Mouse (Mus musculus) kidney, adult 9 months (tissue): ENCODE measurements at regions not wholly inside any gene's neighbourhood (a gene's known extent, or its start where the extent isn't known, plus 50 kb on each side); places are given as distances from the start of the nearest gene placed in this dataset.
"Not testable (repeated sequence)": the region's sequence is repeated elsewhere in the genome, so short reads cannot be mapped to it uniquely, and the experiment has no call there.

Experiments
- DNase-seq: peaks from one replicate; pipeline ENCODE4 v3.0.0; 2022

GRCm38 (mm10) chr9:82484341-82484740, 345.0 kb upstream of the Irak1bp1 start:
- DNase-seq, result no peak

GRCm38 (mm10) chr9:82493440-82493839, 335.9 kb upstream of the Irak1bp1 start:
- DNase-seq, result no peak

- no peak for DNase-seq
Observed at GRCm38 (mm10) chr9:82510014-82510413, 319.3 kb upstream of the Irak1bp1 start.

DNA sequence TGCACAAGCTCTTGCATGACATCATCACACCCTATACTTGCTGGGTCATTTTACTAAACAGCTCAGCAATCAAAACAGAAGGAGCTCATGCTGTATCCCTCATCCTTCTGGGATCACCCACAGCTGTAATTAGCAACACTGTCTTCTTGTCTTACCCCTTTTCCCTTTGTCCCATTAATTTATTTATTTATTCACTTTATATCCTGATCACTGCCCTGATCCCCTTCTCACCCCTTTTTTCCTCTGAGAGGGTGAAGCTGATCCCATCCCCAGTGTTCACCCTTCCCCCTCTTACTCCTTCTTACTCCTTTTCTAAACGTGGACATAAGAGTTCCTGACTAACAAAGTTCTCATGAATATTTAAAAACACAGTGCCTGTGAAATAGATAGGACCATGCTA, 310.3 kb upstream of the Irak1bp1 start:
- no peak for DNase-seq

DNA sequence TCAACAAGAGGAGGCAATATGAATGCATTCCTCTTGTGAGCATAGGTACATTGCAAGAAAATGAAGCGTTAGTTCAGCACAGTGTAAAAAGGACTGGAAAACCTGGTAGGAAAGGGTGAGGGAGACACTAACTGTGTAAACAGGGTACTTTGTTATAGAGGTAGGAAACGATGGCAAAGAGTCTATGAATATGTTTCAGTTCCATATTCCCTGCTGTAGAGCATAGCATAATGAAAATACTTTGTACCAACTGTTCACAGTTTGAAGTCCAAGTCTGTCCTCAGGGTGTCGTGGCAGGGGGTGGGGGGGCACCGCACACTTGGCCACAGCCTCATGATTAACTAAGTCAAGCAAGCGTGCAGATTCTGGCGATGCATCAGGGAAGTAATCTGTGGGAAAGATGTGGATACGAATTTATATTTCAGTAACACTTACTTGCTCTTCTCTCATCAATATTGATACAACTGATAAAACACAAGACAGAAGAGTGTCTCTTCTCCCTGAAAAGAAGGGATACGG, 301.4 kb upstream of the Irak1bp1 start:
- DNase-seq, result no peak

GRCm38 (mm10) chr9:82552726-82553125, 276.6 kb upstream of the Irak1bp1 start:
- no peak for DNase-seq

DNA sequence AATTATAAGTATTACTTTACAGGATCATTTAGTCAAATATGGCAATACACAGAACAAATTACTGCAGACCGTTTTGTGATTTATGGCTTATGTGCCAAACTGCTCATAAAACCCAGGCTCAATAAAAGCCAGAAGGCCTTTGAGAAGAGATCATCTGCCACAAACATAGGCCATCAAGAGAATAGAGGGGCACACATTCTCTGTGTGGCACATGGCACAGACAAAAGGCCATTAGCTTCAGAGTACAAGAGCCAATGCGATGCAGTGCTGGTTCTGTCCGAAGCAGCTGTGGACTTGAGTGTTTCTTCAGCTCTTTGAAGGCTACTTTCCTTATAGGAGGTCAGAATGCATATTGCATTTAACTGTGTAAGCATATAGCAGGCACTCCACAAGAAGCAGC, 276.1 kb upstream of the Irak1bp1 start:
- DNase-seq, result no peak

GRCm38 (mm10) chr9:82562551-82563465, 266.5 kb upstream of the Irak1bp1 start:
- no peak for DNase-seq

GRCm38 (mm10) chr9:82581373-82582018, 247.8 kb upstream of the Irak1bp1 start:
- no peak for DNase-seq

DNA sequence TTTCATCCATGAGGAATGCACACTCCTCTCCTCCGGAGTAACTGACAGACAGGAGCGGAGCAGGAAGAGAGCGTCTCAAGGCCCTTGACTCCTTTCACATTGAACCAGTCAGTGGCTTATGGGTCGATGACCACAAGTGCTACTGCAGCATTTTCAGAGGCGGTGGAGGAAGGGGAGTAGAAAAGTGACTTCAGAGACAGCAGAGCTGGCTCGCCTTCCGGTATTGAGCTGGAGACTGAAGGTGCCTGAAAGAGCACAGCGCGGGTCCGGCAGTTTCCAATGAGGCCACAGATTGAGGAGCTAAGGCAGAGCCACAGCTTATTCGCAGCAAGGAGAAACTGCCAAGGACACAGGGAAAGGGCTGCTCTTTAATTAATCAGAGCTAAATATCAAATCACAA, 220.2 kb upstream of the Irak1bp1 start:
- no peak for DNase-seq

DNA sequence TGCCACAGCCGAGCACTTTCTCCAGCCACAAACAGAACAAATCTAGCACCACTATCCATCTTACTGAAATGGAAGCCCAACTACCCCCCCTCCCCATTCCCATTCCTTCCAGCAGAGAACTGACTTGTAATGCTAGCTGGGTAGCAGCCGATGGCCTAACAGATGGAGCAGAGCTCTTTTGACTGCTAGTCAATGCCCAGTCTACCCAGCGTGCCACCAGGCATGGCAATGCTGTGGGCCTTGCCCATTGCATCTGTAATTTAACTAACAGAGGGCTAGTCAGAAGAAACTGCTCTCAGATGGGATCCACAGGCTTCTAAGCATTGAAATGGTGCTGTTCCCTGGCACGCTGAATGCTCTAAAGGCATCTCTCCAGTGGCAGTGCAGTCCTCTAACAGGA, 219.4 kb upstream of the Irak1bp1 start:
- no peak for DNase-seq

GRCm38 (mm10) chr9:82612526-82612925, 216.8 kb upstream of the Irak1bp1 start:
- no peak for DNase-seq

DNA sequence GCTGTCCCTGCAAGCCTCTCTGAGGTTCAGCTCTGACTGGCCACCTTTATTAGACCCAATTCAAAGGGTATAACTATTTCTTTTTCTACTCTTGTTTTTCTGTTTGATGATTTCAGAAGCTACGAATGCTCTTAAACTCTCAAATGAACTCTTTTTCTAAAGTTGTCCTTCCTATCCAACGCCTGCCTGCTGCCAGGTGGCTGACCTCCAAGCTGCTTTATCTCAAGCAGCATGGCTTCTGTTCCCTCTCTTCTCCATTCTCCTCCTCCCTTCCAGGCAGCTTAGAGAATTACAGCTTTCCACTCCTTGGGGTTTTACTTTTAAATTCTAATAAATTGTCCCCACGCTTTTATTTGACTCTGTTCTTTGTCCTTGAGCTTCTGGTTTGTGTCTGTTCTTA, 196.9 kb upstream of the Irak1bp1 start:
- no peak for DNase-seq

GRCm38 (mm10) chr9:82640277-82640676, 189.1 kb upstream of the Irak1bp1 start:
- no peak for DNase-seq

- DNase-seq, result peak; percentile 5
Observed at GRCm38 (mm10) chr9:82643900-82644299, 185.4 kb upstream of the Irak1bp1 start.

DNA sequence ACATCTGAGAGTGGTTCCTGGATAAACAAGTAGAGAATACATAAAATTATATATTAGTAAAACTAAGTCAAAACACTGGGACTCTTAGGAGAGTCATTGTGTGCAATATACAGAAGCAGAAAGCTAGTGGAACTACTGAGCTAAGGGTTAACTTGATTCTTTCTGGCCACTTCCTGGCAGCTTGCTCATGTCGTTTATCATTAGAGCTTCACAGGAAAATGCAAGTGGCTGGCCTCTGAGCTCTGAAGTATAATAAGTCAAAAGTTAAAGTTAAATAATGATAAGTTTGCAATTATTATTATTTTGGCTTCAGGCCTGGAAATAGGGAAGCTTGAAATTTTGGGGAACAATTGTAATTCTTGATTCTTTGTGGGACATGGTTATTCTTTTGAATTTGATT, 173.8 kb upstream of the Irak1bp1 start:
- not testable (repeated sequence) for DNase-seq

DNA sequence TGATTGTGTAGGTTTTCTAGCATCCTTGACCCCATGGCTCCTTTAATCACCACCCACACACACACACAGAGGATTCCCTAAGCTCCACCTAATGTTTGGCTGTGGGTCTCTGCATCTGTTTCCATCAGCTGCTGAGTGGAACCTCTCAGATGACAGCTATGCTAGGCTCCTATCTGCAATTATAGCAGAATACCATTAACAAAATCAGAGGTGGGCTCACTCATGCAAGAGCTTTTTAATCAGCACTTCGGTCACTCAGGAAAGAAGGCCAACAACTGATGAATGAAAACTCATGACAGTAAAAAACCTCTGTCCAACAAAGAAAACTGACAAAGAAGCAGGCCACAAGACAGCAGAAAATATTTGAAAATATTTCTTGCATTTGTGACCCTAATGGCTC, 147.1 kb upstream of the Irak1bp1 start:
- no peak for DNase-seq

DNA sequence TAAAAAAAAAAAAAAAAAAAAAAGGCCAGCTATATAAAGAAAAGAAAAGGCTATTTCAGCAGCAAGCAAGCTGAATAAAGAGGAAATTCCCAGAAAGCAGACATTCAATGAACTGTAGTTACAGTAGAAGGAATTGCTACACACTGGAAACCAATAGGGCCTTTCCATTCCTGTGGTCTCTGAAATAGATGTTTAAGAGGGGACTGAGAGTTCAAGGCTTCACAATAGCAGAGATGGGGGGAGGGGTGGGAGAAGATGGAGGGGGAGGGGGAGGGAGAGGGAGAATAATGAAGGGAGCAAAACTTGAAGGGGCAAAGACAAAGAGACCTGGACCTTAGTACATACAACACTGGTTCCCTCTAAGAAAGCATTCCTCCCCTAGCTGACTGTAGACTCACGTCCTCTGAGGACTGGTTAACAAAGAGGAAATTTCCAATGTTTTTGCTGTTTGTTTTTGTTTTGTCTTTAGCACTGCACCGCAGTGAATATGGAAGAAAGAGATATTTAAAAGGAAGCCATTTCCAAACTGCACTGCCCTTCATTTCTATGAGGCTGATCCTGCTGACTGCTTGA, 119.8 kb upstream of the Irak1bp1 start:
- DNase-seq, result no peak

- DNase-seq, result no peak
Observed at GRCm38 (mm10) chr9:82709991-82710593, 119.2 kb upstream of the Irak1bp1 start.

DNA sequence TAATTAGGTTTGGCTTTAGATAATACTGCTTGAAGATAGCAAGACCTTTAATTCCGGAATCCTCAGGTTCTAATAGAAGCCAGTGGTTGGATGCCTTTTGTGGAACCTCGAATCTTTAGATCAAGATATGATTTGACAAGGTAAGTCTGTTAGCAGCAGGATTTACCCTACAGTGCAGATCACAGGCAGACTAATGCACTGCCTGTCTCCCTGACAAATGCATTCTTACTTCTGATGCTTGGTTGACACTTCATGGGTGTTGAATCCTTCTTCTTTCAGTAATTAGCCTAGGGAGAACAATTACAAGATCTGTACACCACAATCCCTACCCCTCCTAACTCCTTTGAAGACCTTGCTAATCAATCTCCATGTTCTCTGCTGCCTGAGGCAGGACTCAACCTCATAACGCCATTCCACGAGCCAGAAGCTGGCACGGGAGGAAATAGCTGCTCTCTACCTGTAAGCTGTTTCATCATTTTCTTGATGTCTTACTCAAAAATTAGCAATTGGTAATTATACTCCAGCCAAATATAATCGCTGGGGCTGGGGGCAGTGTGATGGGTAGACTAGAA, 118.3 kb upstream of the Irak1bp1 start:
- DNase-seq, result no peak

DNA sequence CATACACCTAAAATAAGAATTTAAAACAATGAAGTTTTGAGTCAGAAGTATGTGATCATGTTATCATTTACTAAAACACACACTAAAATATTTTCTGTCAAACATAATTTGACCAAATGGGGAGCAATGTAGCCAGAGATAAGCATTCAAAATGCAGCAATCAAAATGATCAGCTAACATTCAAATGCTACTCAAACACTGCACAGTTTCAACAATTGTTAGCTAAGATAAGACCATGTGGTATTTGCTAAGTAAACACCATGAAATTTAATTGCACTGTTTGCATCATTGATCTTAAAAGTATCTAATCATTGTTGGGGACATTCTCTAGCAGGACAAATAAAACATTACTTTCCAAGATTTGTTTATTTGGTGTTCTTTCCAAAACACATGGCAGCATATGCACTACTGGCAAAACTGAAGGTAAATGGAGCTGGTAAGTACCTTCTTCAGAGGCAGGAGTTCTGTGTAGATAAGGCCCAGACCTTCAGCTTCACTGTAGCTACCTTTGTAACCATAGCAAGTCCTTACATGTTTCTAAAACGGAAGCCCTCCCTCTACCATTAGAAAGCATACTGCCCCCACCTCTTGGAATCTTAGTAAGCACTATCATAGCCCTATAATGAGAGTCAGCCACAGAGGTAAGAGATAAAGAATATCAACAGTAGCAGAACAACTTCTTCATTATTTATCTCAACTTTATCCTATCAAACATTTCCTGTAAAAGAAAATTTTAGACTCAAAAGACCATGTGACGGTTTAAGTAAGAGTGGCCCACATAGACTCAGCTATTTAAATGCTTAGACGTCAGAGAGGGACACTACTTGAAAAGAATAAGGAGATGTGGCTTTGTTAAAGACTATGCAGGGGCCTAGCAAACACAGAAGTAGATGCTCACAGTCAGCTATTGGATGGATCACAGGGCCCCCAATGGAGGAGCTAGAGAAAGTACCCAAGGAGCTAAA, 116.3 kb upstream of the Irak1bp1 start:
- no peak for DNase-seq

- no peak for DNase-seq
Observed at GRCm38 (mm10) chr9:82728652-82729051, 100.7 kb upstream of the Irak1bp1 start.
